Mouse (Mus musculus) forebrain, embryonic 11.5 days (tissue): Measurements from ENCODE around the gene Rufy4. TPM values are rescaled to one million over a fixed set of nuclear protein-coding genes. Genes with fewer than 3 reads are reported as not detected.

Experiments used
- ATAC-seq: fragments of 200-750 bp; cut with Nextera tagmentation; replicated peaks from 2 replicates; pipeline ENCODE4 v1.8.0; 2017; ENCODE audit warnings: moderate TSS enrichment; ENCODE audit not compliant: low FRiP score
- DNase-seq: peaks from one replicate; pipeline ENCODE4 v3.0.0-alpha.2; 2017; ENCODE audit warnings: low spot score
- H3K27ac ChIP-seq: fragments of 300-500 bp; sonication (generic); 2 replicates; pipeline ENCODE4 v1.5.1; 2014; ENCODE audit warnings: low read depth, low read length
- H3K27me3 ChIP-seq: fragments of 300-500 bp; sonication (generic); 2 replicates; pipeline ENCODE4 v1.6.1; 2014; ENCODE audit warnings: mild to moderate bottlenecking, low read length, mixed read lengths; ENCODE audit not compliant: control insufficient read depth, insufficient read depth
- H3K36me3 ChIP-seq: fragments of 300-500 bp; sonication (generic); 2 replicates; pipeline ENCODE4 v1.6.1; 2014; ENCODE audit warnings: mild to moderate bottlenecking, low read length, moderate library complexity, mixed read lengths; ENCODE audit not compliant: control insufficient read depth, insufficient read depth
- H3K4me1 ChIP-seq: fragments of 300-500 bp; sonication (generic); replicated peaks from 2 replicates; pipeline ENCODE4 v1.6.1; 2014; ENCODE audit warnings: low read length, mixed read lengths; ENCODE audit not compliant: control insufficient read depth, insufficient read depth
- H3K4me2 ChIP-seq: fragments of 300-500 bp; sonication (generic); 2 replicates; pipeline ENCODE4 v1.6.1; 2014; ENCODE audit warnings: low read depth, mild to moderate bottlenecking, low read length, moderate library complexity, mixed read lengths; ENCODE audit not compliant: severe bottlenecking
- H3K4me3 ChIP-seq: fragments of 300-500 bp; sonication (generic); 2 replicates; pipeline ENCODE4 v1.5.1; 2014; ENCODE audit warnings: low read depth, low read length
- H3K9ac ChIP-seq: fragments of 300-500 bp; sonication (generic); 2 replicates; pipeline ENCODE4 v1.6.1; 2014; ENCODE audit warnings: low read length
- H3K9me3 ChIP-seq: fragments of 300-500 bp; sonication (generic); 2 replicates; pipeline ENCODE4 v1.6.1; 2016; ENCODE audit warnings: low read length, mixed read lengths; ENCODE audit not compliant: control insufficient read depth
- WGBS: fragments of 180-500 bp; shearing (Covaris S2); extraction: QIAGEN DNeasy Blood & Tissue Kit; methylation state at CpG from one replicate; pipeline ENCODE4 v1.1.7; 2014; 5-methylcytosine and 5-hydroxymethylcytosine counted together
- polyA plus RNA-seq: library from polyadenylated mRNA; unstranded; fragments of >200 nt; fragmentation: Nextera tagmentation; extraction: Ambion mirVana; gene quantifications from 2 replicates; pipeline ENCODE4 v1.2.1, GENCODE M21; 2014

Rufy4 gene
- 0.24 and 0.27 TPM in 2 replicates for polyA plus RNA-seq

DNA sequence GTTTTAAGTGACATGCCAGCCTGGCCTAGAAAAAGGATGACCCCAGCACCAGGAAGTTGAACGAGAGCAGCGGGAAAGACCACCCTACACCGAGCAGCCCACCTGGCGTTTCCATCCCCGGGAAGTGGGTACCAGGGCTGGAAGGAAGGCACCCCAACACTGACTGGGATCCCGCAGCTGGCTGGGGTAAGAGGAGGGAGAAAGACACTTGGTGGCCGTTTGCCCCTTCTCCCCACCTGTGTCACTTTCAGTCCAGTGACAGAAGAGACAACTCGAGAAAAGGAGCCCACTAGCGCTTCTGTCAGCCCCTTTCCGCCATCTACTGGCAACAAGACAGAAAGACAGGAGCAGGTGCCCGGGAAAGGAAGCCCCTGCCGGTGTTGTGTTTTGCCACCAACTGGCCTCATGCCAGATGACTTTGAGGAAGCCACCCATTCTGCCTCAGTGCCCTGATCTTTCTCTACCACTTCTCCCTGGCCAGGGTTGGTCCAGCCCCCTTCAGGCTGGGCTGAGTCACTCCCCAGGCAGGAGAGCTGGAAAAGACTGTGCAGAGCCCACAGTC, at the start of gene Rufy4:
Gene Rufy4, plus strand, starts transcription at position 551 of the 562 bp plus-strand sequence.
- no peak within 1 kb of the TSS for H3K27ac ChIP-seq
- H3K9ac ChIP-seq: peak within 1 kb of the TSS; percentile 67
- H3K4me1 ChIP-seq: peaks cover 5% of the 10 kb centered on the region
- DNase-seq (peak; percentile 84), ATAC-seq (peak; percentile 59)
- no peaks in the 10 kb centered on the region for H3K36me3 ChIP-seq
- peak within 1 kb of the TSS; percentile 49 for H3K4me3 ChIP-seq
- peak within 1 kb of the TSS; percentile 89 for H3K4me2 ChIP-seq
- no peaks in the 10 kb centered on the region for H3K9me3 ChIP-seq
- peaks cover 14% of the 10 kb centered on the region for H3K27me3 ChIP-seq
- WGBS: 1% methylated on average over 12 of the region's 12 CpGs

GRCm38 (mm10) chr1:74076230-74076629, 49.1 kb upstream of the Rufy4 start:
- DNase-seq: no peak
- 80% methylated on average over 4 of the region's 4 CpGs for WGBS
- Histone ChIP-seq H3K4me3 (no peak overlapping the region), H3K4me2 (no peak overlapping the region), H3K27ac (no peak overlapping the region), H3K27me3 (no peaks in the 10 kb centered on the region), H3K4me1 (no peaks in the 10 kb centered on the region), H3K9me3 (no peaks in the 10 kb centered on the region), H3K36me3 (no peaks in the 10 kb centered on the region), H3K9ac (no peak overlapping the region)
- no peak for ATAC-seq

GRCm38 (mm10) chr1:74077353-74077752, 48.0 kb upstream of the Rufy4 start:
- 12% methylated on average over 2 of the region's 2 CpGs for WGBS

DNA sequence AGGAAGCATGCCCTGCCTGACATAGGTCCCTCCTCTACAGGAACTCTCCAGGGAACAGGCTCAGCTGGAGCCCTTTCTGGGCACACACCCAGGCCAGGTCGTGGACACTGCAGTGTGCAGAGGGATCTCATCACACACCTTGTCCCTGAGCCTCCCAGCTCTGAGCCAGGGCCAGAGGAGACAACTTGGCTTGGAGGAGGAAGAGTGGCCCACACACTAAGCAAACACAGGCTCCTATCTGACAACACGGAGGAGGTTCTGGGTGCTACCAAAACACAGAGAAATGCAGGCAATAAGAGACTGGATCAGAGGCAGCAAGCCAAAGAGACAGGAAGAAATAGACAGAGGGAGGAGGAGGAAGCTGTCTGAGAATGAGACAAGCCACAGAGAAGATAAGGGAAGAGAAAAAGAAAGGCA, 43.8 kb upstream of the Rufy4 start:
- Histone ChIP-seq H3K9ac (no peak overlapping the region), H3K4me3 (no peak overlapping the region), H3K27ac (no peak overlapping the region), H3K9me3 (no peaks in the 10 kb centered on the region), H3K36me3 (no peaks in the 10 kb centered on the region), H3K27me3 (no peaks in the 10 kb centered on the region), H3K4me1 (no peaks in the 10 kb centered on the region), H3K4me2 (no peak overlapping the region)
- 57% methylated on average over 2 of the region's 2 CpGs for WGBS
- no peak for DNase-seq
- no peak for ATAC-seq

More at GRCm38 (mm10) chr1:74077353-74077752, 48.0 kb upstream of the Rufy4 start:
- Histone ChIP-seq H3K4me1 (no peaks in the 10 kb centered on the region), H3K4me3 (no peak overlapping the region), H3K9ac (no peak overlapping the region), H3K36me3 (no peaks in the 10 kb centered on the region), H3K9me3 (no peaks in the 10 kb centered on the region), H3K4me2 (no peak overlapping the region), H3K27me3 (no peaks in the 10 kb centered on the region), H3K27ac (no peak overlapping the region)
- DNase-seq: peak; percentile 83
- no peak for ATAC-seq

DNA sequence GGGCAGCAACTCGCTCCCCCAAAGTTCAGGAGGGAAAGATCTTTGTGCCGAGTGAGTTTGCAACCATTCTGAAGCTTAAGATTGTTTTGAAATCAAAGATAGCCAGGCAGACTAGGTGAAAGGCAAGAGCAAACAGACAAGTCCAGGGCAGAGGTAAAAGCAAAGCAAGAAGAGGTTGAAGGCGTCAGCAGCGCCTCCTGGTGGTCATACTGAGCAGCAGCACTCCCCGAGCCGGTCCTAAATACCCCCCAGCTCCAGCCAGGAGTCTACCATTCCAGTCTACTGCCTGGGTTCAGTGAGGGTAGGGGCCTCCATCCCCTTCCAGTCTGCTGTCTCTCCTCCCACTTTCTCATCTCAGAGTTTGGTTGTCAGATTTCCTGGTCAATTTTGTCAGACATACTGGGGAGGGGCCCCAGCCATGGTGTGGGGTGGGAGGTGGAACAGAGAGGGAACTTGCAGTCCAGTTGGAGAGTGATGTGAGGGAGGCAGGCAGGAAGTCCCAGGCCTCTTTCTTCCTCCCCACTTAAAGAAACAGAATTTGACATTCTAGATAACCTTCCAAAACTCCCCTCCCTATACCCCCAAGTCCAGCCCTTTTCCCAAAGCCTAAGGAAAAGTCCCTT, 42.4 kb upstream of the Rufy4 start:
- no peaks in the 10 kb centered on the region for H3K36me3 ChIP-seq
- no peaks in the 10 kb centered on the region for H3K4me1 ChIP-seq
- H3K27ac ChIP-seq: no peak overlapping the region
- no peak for ATAC-seq
- no peaks in the 10 kb centered on the region for H3K9me3 ChIP-seq
- 13% methylated on average over 6 of the region's 6 CpGs for WGBS
- H3K9ac ChIP-seq: no peak overlapping the region
- H3K4me2 ChIP-seq: no peak overlapping the region
- no peaks in the 10 kb centered on the region for H3K27me3 ChIP-seq
- H3K4me3 ChIP-seq: no peak overlapping the region
- peak; percentile 80 for DNase-seq

DNA sequence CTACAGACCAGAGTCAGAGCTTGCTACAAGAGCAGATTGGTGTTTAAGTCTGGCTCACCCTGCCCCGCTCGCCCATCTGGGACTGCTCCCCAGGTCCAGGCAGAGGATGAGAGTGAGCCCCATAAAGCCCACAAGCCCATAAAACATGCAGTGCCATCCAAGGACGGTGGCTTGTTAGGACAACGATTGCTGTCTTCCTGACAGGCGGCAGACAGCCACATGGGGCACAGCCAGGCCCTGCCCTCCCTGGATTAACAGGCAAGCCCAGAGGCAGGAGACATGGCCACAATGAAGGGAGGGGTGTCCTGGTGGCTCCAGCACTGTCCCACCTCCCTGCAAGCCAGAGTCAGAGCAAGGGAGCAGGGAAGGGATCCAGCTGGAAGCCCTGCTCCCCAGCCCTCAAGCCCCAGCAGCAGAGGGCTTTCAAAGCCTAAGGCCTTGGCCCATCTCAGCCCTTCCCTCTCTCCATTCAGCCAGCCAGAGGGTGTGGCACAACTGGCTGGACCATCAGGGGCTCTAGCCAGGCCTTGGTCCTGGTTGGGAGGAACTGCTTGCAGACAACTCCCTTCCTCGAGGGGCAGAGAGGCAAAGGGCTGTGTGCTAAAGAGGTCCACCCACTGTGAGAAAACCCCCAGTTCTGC, 41.2 kb upstream of the Rufy4 start:
- H3K9ac ChIP-seq: no peak overlapping the region
- no peak overlapping the region for H3K27ac ChIP-seq

GRCm38 (mm10) chr1:74084752-74085151, 40.6 kb upstream of the Rufy4 start:
- Histone ChIP-seq H3K36me3 (no peaks in the 10 kb centered on the region), H3K4me2 (no peak overlapping the region), H3K4me3 (no peak overlapping the region), H3K9me3 (no peaks in the 10 kb centered on the region), H3K27me3 (no peaks in the 10 kb centered on the region), H3K4me1 (no peaks in the 10 kb centered on the region), H3K27ac (no peak overlapping the region), H3K9ac (no peak overlapping the region)
- DNase-seq (no peak), ATAC-seq (no peak)
- WGBS: 47% methylated on average over 5 of the region's 5 CpGs

More for the DNA sequence above, 41.2 kb upstream of the Rufy4 start:
- 72% methylated on average over 6 of the region's 6 CpGs for WGBS
- Histone ChIP-seq H3K27me3 (no peaks in the 10 kb centered on the region), H3K36me3 (no peaks in the 10 kb centered on the region), H3K9me3 (no peaks in the 10 kb centered on the region), H3K4me3 (no peak overlapping the region), H3K4me2 (no peak overlapping the region), H3K4me1 (no peaks in the 10 kb centered on the region)
- DNase-seq (no peak), ATAC-seq (no peak)

DNA sequence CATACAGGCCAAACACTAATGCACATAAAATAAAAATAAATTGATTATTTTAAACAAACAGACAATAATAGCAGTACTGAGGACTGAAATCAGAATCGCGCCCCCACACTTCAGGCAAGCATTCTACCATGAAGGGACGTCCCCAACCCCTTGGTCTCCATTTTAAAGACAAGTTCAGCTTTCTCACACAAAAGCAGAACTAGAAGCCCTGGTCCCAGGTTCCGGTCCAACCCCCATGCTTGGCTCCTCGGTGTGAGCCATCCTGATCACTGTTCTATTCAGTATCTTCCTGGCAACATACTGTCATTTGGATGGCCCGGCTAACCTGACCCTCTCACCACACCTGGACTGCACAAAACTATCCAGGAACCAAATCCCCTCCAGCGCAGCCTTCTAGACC, 39.8 kb upstream of the Rufy4 start:
- H3K36me3 ChIP-seq: no peaks in the 10 kb centered on the region
- H3K27me3 ChIP-seq: no peaks in the 10 kb centered on the region
- no peak overlapping the region for H3K4me3 ChIP-seq
- no peaks in the 10 kb centered on the region for H3K4me1 ChIP-seq
- DNase-seq (no peak), ATAC-seq (no peak)
- no peaks in the 10 kb centered on the region for H3K9me3 ChIP-seq
- WGBS: 86% methylated on average over 7 of the region's 7 CpGs
- no peak overlapping the region for H3K9ac ChIP-seq
- no peak overlapping the region for H3K4me2 ChIP-seq
- H3K27ac ChIP-seq: no peak overlapping the region
